Mouse (Mus musculus) heart, embryonic 16.5 days (tissue): ENCODE data around the gene Hist1h1e. TPM values are rescaled to one million over a fixed set of nuclear protein-coding genes. Genes with fewer than 3 reads are reported as not detected.
"Not testable (repeated sequence)": the region's sequence is repeated elsewhere in the genome, so short reads cannot be mapped to it uniquely, and the experiment has no call there.

Source experiments
- ATAC-seq: fragments of 200-750 bp; cut with Nextera tagmentation; replicated peaks from 2 replicates; pipeline ENCODE4 v1.8.0; 2017; ENCODE audit warnings: moderate number of reproducible peaks; ENCODE audit not compliant: insufficient read depth, low FRiP score; ENCODE audit errors: extremely low read depth
- H3K27ac ChIP-seq: fragments of 300-500 bp; sonication (generic); 2 replicates; pipeline ENCODE4 v1.5.1; 2014; ENCODE audit warnings: mild to moderate bottlenecking, low read length, control low read depth, moderate library complexity
- H3K27me3 ChIP-seq: fragments of 300-500 bp; sonication (generic); 2 replicates; pipeline ENCODE4 v1.6.1; 2014; ENCODE audit warnings: low read length, mixed read lengths; ENCODE audit not compliant: control insufficient read depth, insufficient read depth
- H3K36me3 ChIP-seq: fragments of 300-500 bp; sonication (generic); 2 replicates; pipeline ENCODE4 v1.6.1; 2014; ENCODE audit not compliant: control insufficient read depth, insufficient read depth
- H3K4me1 ChIP-seq: fragments of 300-500 bp; sonication (generic); 2 replicates; pipeline ENCODE4 v1.6.1; 2014; ENCODE audit warnings: low read length, mixed read lengths; ENCODE audit not compliant: control insufficient read depth, insufficient read depth
- H3K4me2 ChIP-seq: fragments of 300-500 bp; sonication (generic); 2 replicates; pipeline ENCODE4 v1.6.1; 2014; ENCODE audit warnings: low read depth, mild to moderate bottlenecking, control low read depth, low read length
- H3K4me3 ChIP-seq: fragments of 300-500 bp; sonication (generic); 2 replicates; pipeline ENCODE4 v1.5.1; 2014; ENCODE audit warnings: mild to moderate bottlenecking, control low read depth, low read length
- H3K9ac ChIP-seq: fragments of 300-500 bp; sonication (generic); 2 replicates; pipeline ENCODE4 v1.6.1; 2014; ENCODE audit warnings: low read length, control low read depth
- H3K9me3 ChIP-seq: fragments of 300-500 bp; sonication (generic); replicated peaks from 2 replicates; pipeline ENCODE4 v1.6.1; 2016; ENCODE audit warnings: low read length; ENCODE audit not compliant: control insufficient read depth
- WGBS: fragments of 180-500 bp; shearing (Covaris S2); extraction: QIAGEN DNeasy Blood & Tissue Kit; methylation state at CpG from one replicate; pipeline ENCODE4 v1.1.7; 2014; 5-methylcytosine and 5-hydroxymethylcytosine counted together
- polyA plus RNA-seq: library from polyadenylated mRNA; unstranded; fragments of >200 nt; fragmentation: Nextera tagmentation; extraction: Ambion mirVana; gene quantifications from 2 replicates; pipeline ENCODE4 v1.2.1, GENCODE M21; 2015

The Hist1h1e gene
- polyA plus RNA-seq, 1 experiment from 2014 or later, result 11.5 TPM

- Histone ChIP-seq H3K4me2 (peak overlapping the region; percentile 91), H3K36me3 (no peaks in the 10 kb centered on the region), H3K4me3 (peak overlapping the region; percentile 62), H3K9me3 (no peaks in the 10 kb centered on the region), H3K27me3 (no peaks in the 10 kb centered on the region), H3K4me1 (peaks cover 13% of the 10 kb centered on the region), H3K27ac (peak overlapping the region; percentile 98), H3K9ac (peak overlapping the region; percentile 83)
- no peak for ATAC-seq
Measured at GRCm38 (mm10) chr13:23584331-23584730, 38.0 kb downstream of the Hist1h1e start.

GRCm38 (mm10) chr13:23583387-23584068, 38.8 kb downstream of the Hist1h1e start:
- no peak overlapping the region for H3K4me2 ChIP-seq

GRCm38 (mm10) chr13:23582219-23583056, 39.9 kb downstream of the Hist1h1e start:
- WGBS, result 19% methylated on average over 6 of the region's 6 CpGs
- Histone ChIP-seq H3K27me3 (no peaks in the 10 kb centered on the region), H3K4me3 (peak overlapping the region; percentile 57), H3K9ac (peak overlapping the region; percentile 75), H3K4me2 (peak overlapping the region; percentile 88), H3K27ac (peak overlapping the region; percentile 82), H3K36me3 (no peaks in the 10 kb centered on the region), H3K4me1 (peaks cover 13% of the 10 kb centered on the region), H3K9me3 (no peaks in the 10 kb centered on the region)
- no peak for ATAC-seq

More at GRCm38 (mm10) chr13:23583387-23584068, 38.8 kb downstream of the Hist1h1e start:
- peak overlapping the region; percentile 0; the same call in 1 of the 2 replicates for H3K27ac ChIP-seq
- H3K36me3 ChIP-seq, result no peaks in the 10 kb centered on the region
- H3K9ac ChIP-seq, result no peak overlapping the region
- peaks cover 13% of the 10 kb centered on the region for H3K4me1 ChIP-seq
- no peak overlapping the region for H3K4me3 ChIP-seq
- H3K27me3 ChIP-seq, result no peaks in the 10 kb centered on the region
- ATAC-seq, result no peak
- no peaks in the 10 kb centered on the region for H3K9me3 ChIP-seq

GRCm38 (mm10) chr13:23581408-23582218, 40.7 kb downstream of the Hist1h1e start, which contains the start of gene Hist1h4d:
Hist1h4d (plus strand) TSS chr13:23581598.
- Histone ChIP-seq H3K36me3 (no peaks in the 10 kb centered on the region), H3K4me2 (peak within 1 kb of the TSS; percentile 88), H3K27ac (peak within 1 kb of the TSS; percentile 82), H3K9me3 (no peaks in the 10 kb centered on the region), H3K9ac (peak within 1 kb of the TSS; percentile 75), H3K4me1 (peaks cover 18% of the 10 kb centered on the region), H3K4me3 (peak within 1 kb of the TSS; percentile 57), H3K27me3 (no peaks in the 10 kb centered on the region)
- ATAC-seq, result peak; percentile 83
- under 1% methylated on average over 43 of the region's 43 CpGs for WGBS

GRCm38 (mm10) chr13:23577835-23578234, 44.5 kb downstream of the Hist1h1e start:
- no peak for ATAC-seq
- WGBS, result 95% methylated on average over 1 of the region's 1 CpGs

GRCm38 (mm10) chr13:23576906-23577639, 45.3 kb downstream of the Hist1h1e start:
- Histone ChIP-seq H3K27ac (peak overlapping the region; percentile 66), H3K4me2 (peak overlapping the region; percentile 62), H3K36me3 (no peaks in the 10 kb centered on the region), H3K9ac (peak overlapping the region; percentile 72; the same call in 1 of the 2 replicates), H3K9me3 (no peaks in the 10 kb centered on the region), H3K4me3 (peak overlapping the region; percentile 52), H3K4me1 (peaks cover 27% of the 10 kb centered on the region), H3K27me3 (no peaks in the 10 kb centered on the region)
- no peak for ATAC-seq
- WGBS, result 56% methylated on average over 6 of the region's 6 CpGs

More at GRCm38 (mm10) chr13:23577835-23578234, 44.5 kb downstream of the Hist1h1e start:
- peaks cover 24% of the 10 kb centered on the region for H3K4me1 ChIP-seq
- no peak overlapping the region for H3K27ac ChIP-seq
- no peak overlapping the region for H3K9ac ChIP-seq
- no peak overlapping the region for H3K4me3 ChIP-seq
- no peaks in the 10 kb centered on the region for H3K36me3 ChIP-seq
- H3K9me3 ChIP-seq, result no peaks in the 10 kb centered on the region
- no peak overlapping the region for H3K4me2 ChIP-seq
- H3K27me3 ChIP-seq, result no peaks in the 10 kb centered on the region

- H3K27me3 ChIP-seq, result no peaks in the 10 kb centered on the region
- peak overlapping the region; percentile 52 for H3K4me3 ChIP-seq
- H3K4me1 ChIP-seq, result peaks cover 26% of the 10 kb centered on the region
- 23% methylated on average over 7 of the region's 7 CpGs for WGBS
- H3K9ac ChIP-seq, result peak overlapping the region; percentile 72
- peak overlapping the region; percentile 62 for H3K4me2 ChIP-seq
- H3K27ac ChIP-seq, result peak overlapping the region; percentile 66
- no peak for ATAC-seq
- no peaks in the 10 kb centered on the region for H3K9me3 ChIP-seq
- H3K36me3 ChIP-seq, result no peaks in the 10 kb centered on the region
Measured at GRCm38 (mm10) chr13:23576351-23576881, 45.9 kb downstream of the Hist1h1e start.

- WGBS, result 2% methylated on average over 13 of the region's 40 CpGs
- not testable (repeated sequence) for H3K36me3 ChIP-seq, H3K9me3 ChIP-seq, ATAC-seq, H3K27me3 ChIP-seq
- peak overlapping the region; percentile 52 for H3K4me3 ChIP-seq
- H3K9ac ChIP-seq, result peak overlapping the region; percentile 72
- peaks cover 26% of the 10 kb centered on the region for H3K4me1 ChIP-seq
- H3K4me2 ChIP-seq, result peak overlapping the region; percentile 62
- peak overlapping the region; percentile 66 for H3K27ac ChIP-seq
Measured at GRCm38 (mm10) chr13:23575864-23576313, 46.5 kb downstream of the Hist1h1e start.
